Comparison of ENCODE assay signal across 18 mouse cellular contexts in genomic region chr4:145099344-145099743, GRCm38 (mm10).
A peak's percentile ranks its signal among the peaks of the same experiment; 100 is the strongest.
DNase-seq lines count a peak whose midpoint lies in the region.
"Had no signal": no experiment of that assay in that cellular context is flagged by ENCODE, and none has a peak within 500 bp of the region (broad histone marks: within the 10 kb centered on the region; RNA-seq: fewer than 3 reads in every experiment).

No protein-coding gene starts in this region.

- H3K27me3 ChIP-seq in heart, embryonic 10.5 days (ENCODE audit: insufficient read depth, poor library complexity, severe bottlenecking), result no peaks in the 10 kb centered on the region
- H3K27me3 ChIP-seq: heart, embryonic 13.5 days; hindbrain, embryonic 12.5 days; hindbrain, embryonic 15.5 days; Patski had no signal

- peaks cover 72% of the 10 kb centered on the region for H3K36me3 ChIP-seq in heart, embryonic 10.5 days

- H3K9me3 ChIP-seq in heart, embryonic 10.5 days, result no peaks in the 10 kb centered on the region
- H3K9me3 ChIP-seq: heart, embryonic 13.5 days; hindbrain, embryonic 12.5 days; hindbrain, embryonic 15.5 days had no signal

- H3K4me3 ChIP-seq in heart, embryonic 10.5 days, result no peak overlapping the region
- H3K4me3 ChIP-seq in brown adipose tissue, adult 24 weeks (ENCODE audit: insufficient read depth, low read depth, low read length), result no peak overlapping the region
- H3K4me3 ChIP-seq: heart, embryonic 13.5 days; hindbrain, embryonic 12.5 days; hindbrain, embryonic 15.5 days had no signal

- WGBS in heart, embryonic 10.5 days, result 89% methylated on average over 1 of the region's 1 CpGs

- no peak overlapping the region for H3K27ac ChIP-seq in heart, embryonic 10.5 days
- H3K27ac ChIP-seq in brown adipose tissue, adult 24 weeks (replicated peaks; ENCODE audit: low read depth, low read length), result 0 out of 2 replicates have a peak overlapping the region, but pooled peaks have one; percentile 20
- H3K27ac ChIP-seq: heart, embryonic 13.5 days; hindbrain, embryonic 12.5 days; hindbrain, embryonic 15.5 days had no signal

- H3K4me1 ChIP-seq in heart, embryonic 10.5 days, result no peaks in the 10 kb centered on the region
- peaks cover 6% of the 10 kb centered on the region for H3K4me1 ChIP-seq in brown adipose tissue, adult 24 weeks (ENCODE audit: control insufficient read depth, insufficient read depth, insufficient read length, low read length)
- H3K4me1 ChIP-seq: heart, embryonic 13.5 days; hindbrain, embryonic 12.5 days; hindbrain, embryonic 15.5 days had no signal

- DNase-seq in adrenal gland, adult 2 months, result peak; percentile 29
- DNase-seq in adrenal gland, postnatal 4 days (ENCODE audit: low spot score in 2 of 2), result no peak
- DNase-seq in heart, adult 18-20 months, result peak; percentile 34 to 39
- no peak for DNase-seq in heart, embryonic 10.5 days (ENCODE audit: low spot score)
- DNase-seq in urinary bladder, postnatal 25 days (ENCODE audit: low spot score), result no peak
- DNase-seq: adrenal gland, adult 8-10 months; adrenal gland, postnatal 25 days; cerebellum, adult 11 months; cerebellum, postnatal 36 days; forebrain, postnatal 0 days; gastrocnemius, postnatal 36 days; heart, postnatal 14 days; kidney, adult 2 months had no signal

Comparison
In these comparisons a context has a peak if more than half of its experiments do, and no peak if none do; other contexts are left out.
1. DNase-seq: peak in adrenal gland, adult 2 months (single experiment) and heart, adult 18-20 months (2 of 2); none in adrenal gland, postnatal 4 days (0 of 2), heart, embryonic 10.5 days (single experiment) and urinary bladder, postnatal 25 days (single experiment).